Mouse (Mus musculus) heart, embryonic 13.5 days (tissue): ENCODE measurements around the gene Psma4. TPM values are rescaled to one million over a fixed set of nuclear protein-coding genes. Genes with fewer than 3 reads are reported as not detected.
A peak's percentile ranks its signal among the peaks of the same experiment; 100 is the strongest.

Experiments used
- ATAC-seq: fragments of 200-750 bp; cut with Nextera tagmentation; 2 replicates; pipeline ENCODE4 v1.8.0; 2017; ENCODE audit warnings: moderate TSS enrichment; ENCODE audit not compliant: insufficient number of reproducible peaks, low FRiP score, low TSS enrichment; ENCODE audit errors: extremely low read depth
- H3K27ac ChIP-seq: fragments of 300-500 bp; sonication (generic); replicated peaks from 2 replicates; pipeline ENCODE4 v1.5.1; 2015; ENCODE audit warnings: moderate library complexity, mild to moderate bottlenecking, inconsistent platforms
- H3K27me3 ChIP-seq: fragments of 300-500 bp; sonication (generic); replicated peaks from 2 replicates; pipeline ENCODE4 v1.6.1; 2015; ENCODE audit warnings: mild to moderate bottlenecking, inconsistent platforms
- H3K36me3 ChIP-seq: fragments of 300-500 bp; sonication (generic); 2 replicates; pipeline ENCODE4 v1.6.1; 2015; ENCODE audit warnings: mild to moderate bottlenecking, inconsistent platforms
- H3K4me1 ChIP-seq: fragments of 300-500 bp; sonication (generic); 2 replicates; pipeline ENCODE4 v1.6.1; 2015; ENCODE audit warnings: inconsistent platforms
- H3K4me2 ChIP-seq: fragments of 300-500 bp; sonication (generic); 2 replicates; pipeline ENCODE4 v1.6.1; 2015; ENCODE audit warnings: inconsistent platforms, mild to moderate bottlenecking, moderate library complexity
- H3K4me3 ChIP-seq: fragments of 300-500 bp; sonication (generic); 2 replicates; pipeline ENCODE4 v1.5.1; 2015; ENCODE audit warnings: moderate library complexity, mild to moderate bottlenecking, inconsistent platforms
- H3K9ac ChIP-seq: fragments of 300-500 bp; sonication (generic); 2 replicates; pipeline ENCODE4 v1.6.1; 2015; ENCODE audit warnings: inconsistent platforms, mild to moderate bottlenecking, moderate library complexity
- H3K9me3 ChIP-seq: fragments of 300-500 bp; sonication (generic); 2 replicates; pipeline ENCODE4 v1.6.1; 2016; ENCODE audit warnings: inconsistent platforms
- WGBS: fragments of 180-500 bp; shearing (Covaris S2); methylation state at CpG from one replicate; pipeline ENCODE4 v1.1.7; 2015; ENCODE audit warnings: mixed read lengths; 5-methylcytosine and 5-hydroxymethylcytosine counted together
- polyA plus RNA-seq: library from polyadenylated mRNA; unstranded; fragments of >200 nt; fragmentation: Nextera tagmentation; extraction: Ambion mirVana; gene quantifications from 2 replicates; pipeline ENCODE4 v1.2.1, GENCODE M21; 2015

Gene Psma4
- polyA plus RNA-seq: 224 and 249 TPM in 2 replicates

DNA sequence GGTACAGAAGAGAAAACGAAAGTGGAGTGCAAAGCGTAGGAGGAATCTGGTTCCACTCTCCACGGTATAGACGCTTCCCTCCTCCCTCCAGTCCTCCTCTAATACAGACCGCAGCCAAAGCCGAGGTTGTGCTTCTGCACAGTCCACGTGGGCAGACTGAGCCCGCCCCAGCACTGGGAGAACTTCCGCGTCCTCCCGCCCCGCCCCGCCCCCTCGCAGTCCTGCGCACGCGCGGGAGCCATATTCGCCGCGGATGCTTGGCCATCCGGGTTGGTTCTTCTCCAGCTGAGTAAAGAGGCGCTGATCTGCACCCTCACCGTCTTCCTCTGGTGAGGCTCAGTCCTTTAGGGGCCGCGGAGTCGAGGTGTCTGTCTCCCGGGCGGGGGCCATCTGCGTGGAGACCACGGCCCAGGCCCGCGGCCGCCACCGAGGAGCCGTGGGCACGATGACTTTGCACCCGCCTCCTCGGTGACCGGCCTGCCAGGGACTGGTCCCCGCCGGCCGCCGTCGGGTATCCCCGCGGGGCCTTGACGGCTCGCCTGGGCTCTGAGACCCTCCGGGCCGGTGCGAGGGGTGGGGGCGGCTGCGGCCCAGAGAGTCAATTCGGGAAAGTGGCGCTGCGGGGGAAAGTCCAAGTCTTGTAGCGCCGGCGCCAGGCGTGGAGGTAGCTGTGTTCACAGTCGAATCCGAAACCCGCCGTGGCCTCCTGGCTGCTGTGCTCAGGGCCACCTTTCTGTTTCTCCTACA is at the start of gene Psma4, which contains the start of gene AY074887:
Gene Psma4, plus strand, starts transcription at position 216 of the 747 bp plus-strand sequence.
Gene AY074887, minus strand, starts transcription at position 424 of the 747 bp plus-strand sequence.
- no peaks in the 10 kb centered on the region for H3K27me3 ChIP-seq
- H3K27ac ChIP-seq: peak within 1 kb of the TSS; percentile 93
- peaks cover 23% of the 10 kb centered on the region for H3K4me1 ChIP-seq
- peak within 1 kb of the TSS; percentile 88 for H3K4me2 ChIP-seq
- H3K36me3 ChIP-seq: peaks cover 38% of the 10 kb centered on the region
- peak within 1 kb of the TSS; percentile 94 for H3K9ac ChIP-seq
- under 1% methylated on average over 65 of the region's 65 CpGs for WGBS
- peak; percentile 99 for ATAC-seq
- peak within 1 kb of the TSS; percentile 92 for H3K4me3 ChIP-seq
- H3K9me3 ChIP-seq: no peaks in the 10 kb centered on the region

DNA sequence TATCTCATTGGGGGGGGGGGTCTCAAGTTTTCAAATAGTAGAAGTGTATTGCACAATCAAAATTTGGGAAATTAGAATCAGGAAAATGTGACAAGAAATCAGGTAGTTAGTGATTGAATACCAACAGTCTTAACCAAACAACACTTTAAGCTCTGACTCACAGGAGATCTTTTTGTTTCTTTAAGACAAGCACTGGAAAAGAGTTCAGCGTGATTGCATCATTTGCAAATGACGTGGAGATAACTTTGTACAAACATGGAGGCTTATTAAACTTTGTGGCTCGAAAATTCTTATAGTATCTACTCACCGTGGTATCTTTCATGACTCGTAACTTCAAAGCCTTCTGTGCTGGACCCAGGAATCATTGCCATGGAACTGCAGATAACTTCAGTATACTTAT is 41.1 kb upstream of the Psma4 start:
- H3K4me3 ChIP-seq: no peak overlapping the region
- H3K4me1 ChIP-seq: no peaks in the 10 kb centered on the region
- WGBS: 74% methylated on average over 5 of the region's 5 CpGs
- no peaks in the 10 kb centered on the region for H3K27me3 ChIP-seq
- no peak overlapping the region for H3K9ac ChIP-seq
- no peaks in the 10 kb centered on the region for H3K9me3 ChIP-seq
- peaks cover 72% of the 10 kb centered on the region for H3K36me3 ChIP-seq
- no peak for ATAC-seq
- no peak overlapping the region for H3K27ac ChIP-seq
- no peak overlapping the region for H3K4me2 ChIP-seq

DNA sequence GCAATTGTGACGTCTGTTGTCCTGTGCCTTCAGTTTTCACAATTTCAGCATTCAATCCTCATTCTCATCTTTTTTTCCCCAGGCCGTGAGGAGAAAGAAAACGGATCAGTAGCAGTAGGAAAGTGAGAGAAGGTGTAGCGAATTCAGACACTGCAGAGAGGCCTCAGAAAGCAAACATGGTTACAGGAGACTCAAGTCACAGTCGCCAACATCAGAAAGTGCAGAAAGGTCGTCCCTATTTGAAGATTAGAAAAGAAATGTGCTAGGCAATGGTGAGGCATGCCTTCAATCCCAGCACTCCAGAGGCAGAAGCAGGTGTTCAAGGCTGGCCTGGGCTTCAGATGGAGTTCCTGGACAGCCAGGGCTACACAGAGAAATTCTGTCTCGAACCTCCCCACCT is 35.0 kb upstream of the Psma4 start:
- 63% methylated on average over 7 of the region's 7 CpGs for WGBS
- Histone ChIP-seq H3K36me3 (peaks cover 15% of the 10 kb centered on the region), H3K27me3 (no peaks in the 10 kb centered on the region), H3K9me3 (no peaks in the 10 kb centered on the region), H3K4me2 (no peak overlapping the region), H3K4me1 (peaks cover 13% of the 10 kb centered on the region), H3K4me3 (no peak overlapping the region), H3K27ac (no peak overlapping the region), H3K9ac (no peak overlapping the region)
- no peak for ATAC-seq

DNA sequence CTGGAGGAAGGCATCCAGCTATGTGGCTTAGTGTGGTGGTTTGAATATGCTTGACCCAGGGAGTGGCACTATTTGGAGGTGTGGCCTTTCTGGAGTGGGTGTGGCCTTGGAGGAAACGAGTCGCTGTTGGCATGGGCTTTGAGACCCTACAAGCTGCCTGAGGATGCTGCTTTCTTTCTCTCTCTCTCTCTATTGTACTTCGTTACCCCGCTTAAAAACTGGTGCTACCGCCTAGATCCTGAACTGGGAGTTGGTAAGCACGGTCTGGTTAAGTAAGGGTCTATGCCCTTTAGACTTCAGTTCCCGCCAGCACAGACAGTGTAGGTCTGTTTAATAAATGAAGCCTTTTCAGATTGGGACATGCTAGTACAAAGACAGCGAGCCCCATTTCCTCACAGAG is 34.2 kb upstream of the Psma4 start:
- WGBS: 62% methylated on average over 8 of the region's 8 CpGs

DNA sequence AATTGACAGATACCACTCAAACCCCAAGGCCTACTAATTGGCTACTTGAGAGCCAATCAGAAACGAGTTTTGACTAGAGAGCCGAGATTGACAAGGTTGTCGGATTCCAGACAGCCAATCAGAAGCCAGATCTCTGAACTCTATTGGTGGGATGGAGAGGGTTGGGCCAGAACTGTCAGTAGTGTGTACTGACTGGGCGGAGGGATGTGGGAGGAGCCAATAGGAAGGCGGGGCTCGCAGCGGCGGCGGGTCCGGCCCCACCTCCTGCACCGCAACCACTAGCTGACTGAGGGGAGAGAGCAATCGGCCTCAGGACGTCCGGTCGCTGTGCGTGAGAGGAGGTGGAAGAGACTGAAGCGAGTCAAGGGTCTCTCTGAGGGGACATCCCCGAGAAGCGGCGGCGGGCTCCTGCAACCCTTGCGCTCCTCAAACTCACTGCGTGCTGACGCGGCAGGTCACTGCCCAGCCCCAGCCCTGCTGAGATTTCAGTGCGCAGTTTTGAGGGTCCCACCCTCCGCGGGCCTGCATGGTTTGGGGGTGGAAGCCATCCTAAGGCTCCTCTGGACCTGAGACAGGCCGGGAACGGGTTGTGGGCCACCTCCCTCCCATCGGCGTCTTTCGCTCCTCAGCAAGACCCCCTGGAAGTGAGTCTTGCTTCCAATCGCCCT is 33.4 kb upstream of the Psma4 start, which contains the start of gene Hykk:
Gene Hykk, plus strand, starts transcription at position 274 of the 668 bp plus-strand sequence.
- peak within 1 kb of the TSS; percentile 81 for H3K4me2 ChIP-seq
- H3K27ac ChIP-seq: peak within 1 kb of the TSS; percentile 63
- WGBS: under 1% methylated on average over 34 of the region's 34 CpGs
- H3K4me1 ChIP-seq: peaks cover 13% of the 10 kb centered on the region
- H3K9me3 ChIP-seq: no peaks in the 10 kb centered on the region
- ATAC-seq: peak; percentile 94
- H3K36me3 ChIP-seq: peaks cover 5% of the 10 kb centered on the region
- peak within 1 kb of the TSS; percentile 82 for H3K4me3 ChIP-seq
- peak within 1 kb of the TSS; percentile 86 for H3K9ac ChIP-seq
- H3K27me3 ChIP-seq: no peaks in the 10 kb centered on the region

More for the DNA sequence above, 34.2 kb upstream of the Psma4 start:
- Histone ChIP-seq H3K9me3 (no peaks in the 10 kb centered on the region), H3K27me3 (no peaks in the 10 kb centered on the region), H3K4me2 (peak overlapping the region; percentile 81), H3K4me3 (peak overlapping the region; percentile 82), H3K9ac (no peak overlapping the region), H3K27ac (0 out of 2 replicates have a peak overlapping the region, but pooled peaks have one; percentile 12), H3K36me3 (peaks cover 7% of the 10 kb centered on the region), H3K4me1 (peaks cover 13% of the 10 kb centered on the region)
- no peak for ATAC-seq

DNA sequence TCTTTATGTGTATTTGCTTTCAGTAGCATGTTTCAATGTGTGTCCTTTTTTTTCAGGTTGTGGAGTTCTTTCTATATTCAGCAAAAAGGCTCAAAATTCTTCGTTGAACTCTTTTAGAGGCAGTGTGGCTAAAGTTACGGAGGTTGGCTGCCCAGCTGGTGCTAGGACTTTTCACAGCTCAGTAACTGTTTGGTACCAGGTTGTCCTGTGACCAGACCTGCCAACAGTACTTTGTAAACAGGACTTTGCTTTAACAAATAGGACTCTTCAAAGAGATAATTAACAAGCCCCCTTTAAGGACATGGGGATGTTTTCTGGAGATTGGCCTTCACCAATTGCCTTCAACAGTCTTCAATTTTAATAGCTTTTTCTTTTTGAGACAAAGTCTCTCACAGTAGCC is 32.4 kb upstream of the Psma4 start:
- peaks cover 12% of the 10 kb centered on the region for H3K36me3 ChIP-seq
- H3K4me1 ChIP-seq: peaks cover 13% of the 10 kb centered on the region
- no peaks in the 10 kb centered on the region for H3K27me3 ChIP-seq
- peak overlapping the region; percentile 82; the same call in 1 of the 2 replicates for H3K4me3 ChIP-seq
- 68% methylated on average over 2 of the region's 2 CpGs for WGBS
- ATAC-seq: no peak
- H3K4me2 ChIP-seq: peak overlapping the region; percentile 81
- H3K9ac ChIP-seq: peak overlapping the region; percentile 86
- 0 out of 2 replicates have a peak, but pooled peaks cover 4% of the 10 kb centered on the region for H3K9me3 ChIP-seq
- no peak overlapping the region for H3K27ac ChIP-seq

DNA sequence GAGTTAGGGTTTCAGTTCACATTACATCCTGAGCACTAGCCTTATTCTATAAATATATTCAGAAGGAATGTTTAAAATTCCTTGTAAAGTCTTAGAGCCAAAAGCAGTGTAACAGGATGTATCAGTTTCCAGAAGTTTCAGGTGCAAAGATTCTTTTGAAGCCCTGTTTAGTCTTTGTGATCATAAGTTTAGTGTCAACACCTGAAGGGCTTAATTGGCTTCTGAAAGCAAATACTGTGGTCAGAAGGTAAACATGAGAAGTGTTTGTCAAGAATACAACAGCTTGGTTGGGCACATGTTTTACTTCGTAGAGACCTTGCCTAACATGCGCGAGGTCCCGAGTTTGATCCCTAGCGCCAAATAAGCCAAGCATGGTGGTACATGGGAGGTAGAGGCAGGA is 31.8 kb upstream of the Psma4 start:
- Histone ChIP-seq H3K4me3 (no peak overlapping the region), H3K4me2 (no peak overlapping the region), H3K9ac (no peak overlapping the region), H3K36me3 (peaks cover 12% of the 10 kb centered on the region), H3K4me1 (peaks cover 13% of the 10 kb centered on the region), H3K27me3 (no peaks in the 10 kb centered on the region), H3K9me3 (0 out of 2 replicates have a peak, but pooled peaks cover 4% of the 10 kb centered on the region), H3K27ac (no peak overlapping the region)
- 86% methylated on average over 5 of the region's 5 CpGs for WGBS
- no peak for ATAC-seq

DNA sequence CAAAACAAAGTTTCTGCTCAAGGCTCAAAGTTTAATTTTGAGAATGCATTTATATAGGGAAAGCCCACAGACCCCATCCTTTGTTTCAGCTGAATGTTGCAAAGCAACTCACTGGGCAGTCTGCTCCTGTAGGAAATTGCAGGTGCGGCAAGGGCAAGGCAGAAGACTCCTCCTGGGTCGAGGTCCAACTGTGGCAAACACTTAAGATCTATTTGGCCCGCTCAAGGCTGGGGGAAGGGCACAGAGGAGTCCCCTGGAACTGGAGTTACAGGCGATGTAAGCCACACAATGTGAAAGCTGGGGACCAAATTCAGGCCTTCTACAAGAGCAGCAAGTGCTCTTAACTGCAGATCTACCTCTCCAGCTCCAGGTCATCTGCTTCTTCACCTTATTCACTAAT is 30.6 kb upstream of the Psma4 start:
- H3K27ac ChIP-seq: no peak overlapping the region
- peaks cover 12% of the 10 kb centered on the region for H3K36me3 ChIP-seq
- H3K4me1 ChIP-seq: peaks cover 13% of the 10 kb centered on the region
- H3K9me3 ChIP-seq: 0 out of 2 replicates have a peak, but pooled peaks cover 4% of the 10 kb centered on the region
- no peaks in the 10 kb centered on the region for H3K27me3 ChIP-seq
- 57% methylated on average over 4 of the region's 4 CpGs for WGBS
- ATAC-seq: no peak
- no peak overlapping the region for H3K4me3 ChIP-seq
- H3K4me2 ChIP-seq: no peak overlapping the region
- no peak overlapping the region for H3K9ac ChIP-seq

DNA sequence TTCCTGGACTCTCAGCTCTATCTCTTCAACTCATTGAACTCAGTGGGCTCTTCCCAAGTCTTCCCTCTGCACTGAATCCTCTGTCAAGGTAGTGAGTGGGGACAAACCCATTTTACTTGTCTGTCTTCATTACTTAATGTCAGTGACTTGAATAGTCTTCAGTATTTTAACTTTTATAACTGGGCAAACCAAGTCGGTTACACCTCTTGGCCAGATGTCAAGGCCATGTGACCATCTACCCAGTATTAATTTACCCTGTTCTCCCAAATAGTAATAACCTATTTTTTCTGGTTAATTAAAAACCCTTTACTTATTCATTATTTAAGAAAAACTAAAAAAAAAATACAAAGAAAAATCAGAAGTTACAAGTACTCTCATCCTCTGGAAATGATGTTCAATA is 19.8 kb upstream of the Psma4 start:
- H3K4me1 ChIP-seq: no peaks in the 10 kb centered on the region
- H3K4me2 ChIP-seq: no peak overlapping the region
- no peaks in the 10 kb centered on the region for H3K27me3 ChIP-seq
- no peaks in the 10 kb centered on the region for H3K36me3 ChIP-seq
- no peak overlapping the region for H3K4me3 ChIP-seq
- ATAC-seq: no peak
- H3K9me3 ChIP-seq: no peaks in the 10 kb centered on the region
- 84% methylated on average over 1 of the region's 1 CpGs for WGBS
- H3K9ac ChIP-seq: no peak overlapping the region
- H3K27ac ChIP-seq: no peak overlapping the region

DNA sequence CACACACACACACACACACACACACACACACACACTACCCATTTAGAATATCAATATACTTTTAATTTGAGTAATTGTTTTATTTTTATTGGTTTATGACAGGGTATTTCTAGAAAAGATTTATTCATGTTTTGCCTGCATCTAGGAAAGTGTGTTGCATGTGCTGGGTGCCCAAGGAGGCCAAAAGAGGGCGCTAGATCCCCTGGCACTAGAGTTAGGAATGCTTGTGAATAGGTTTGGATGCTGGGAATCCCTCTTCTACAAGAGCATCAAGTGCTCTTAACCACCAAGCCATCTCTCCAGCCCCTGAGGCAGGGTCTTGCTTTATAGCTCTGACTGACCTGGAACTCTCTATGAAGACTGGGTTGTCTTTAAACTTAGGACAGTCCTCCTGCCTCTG is 18.8 kb upstream of the Psma4 start:
- Histone ChIP-seq H3K9me3 (no peaks in the 10 kb centered on the region), H3K4me3 (no peak overlapping the region), H3K27ac (no peak overlapping the region), H3K9ac (no peak overlapping the region), H3K27me3 (no peaks in the 10 kb centered on the region), H3K36me3 (no peaks in the 10 kb centered on the region), H3K4me1 (no peaks in the 10 kb centered on the region), H3K4me2 (no peak overlapping the region)
- ATAC-seq: no peak
- WGBS: 0% methylated on average over 1 of the region's 1 CpGs

DNA sequence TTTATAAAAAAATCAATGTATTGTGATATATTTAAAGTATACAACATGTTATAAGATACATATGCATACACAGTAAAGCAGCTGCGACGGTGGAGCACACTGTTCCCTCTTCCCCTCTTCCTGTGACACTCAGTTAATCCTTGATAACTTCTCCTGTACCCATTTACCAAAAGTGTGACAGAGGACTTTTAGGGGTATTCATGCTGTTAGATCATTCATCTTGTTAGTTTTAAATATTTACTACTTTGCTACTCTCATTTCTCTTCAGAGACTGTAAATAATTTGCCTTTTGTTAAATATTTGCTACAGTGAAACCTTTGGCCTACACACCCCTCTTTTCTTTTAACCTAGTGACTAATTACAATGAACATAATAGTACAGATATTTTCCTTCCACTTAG is 18.2 kb upstream of the Psma4 start:
- WGBS: 61% methylated on average over 2 of the region's 2 CpGs
- Histone ChIP-seq H3K27me3 (no peaks in the 10 kb centered on the region), H3K9ac (no peak overlapping the region), H3K27ac (no peak overlapping the region), H3K36me3 (no peaks in the 10 kb centered on the region), H3K4me1 (no peaks in the 10 kb centered on the region), H3K9me3 (no peaks in the 10 kb centered on the region), H3K4me2 (no peak overlapping the region), H3K4me3 (no peak overlapping the region)
- ATAC-seq: no peak
